Mouse (Mus musculus): ENCODE measurements around the gene Col6a3.

Gene Col6a3

GRCm38 (mm10) chr1:90723325-90723724 is 120.4 kb downstream of the Col6a3 start:
- no peak for DNase-seq (ENCODE audit: low spot score in 2 of 2)

- DNase-seq (ENCODE audit: low spot score in 2 of 2): no peak
Observed at GRCm38 (mm10) chr1:90722021-90722420, 121.8 kb downstream of the Col6a3 start.

- DNase-seq (ENCODE audit: low spot score in 2 of 2): no peak
Observed at GRCm38 (mm10) chr1:90720610-90721241, 123.0 kb downstream of the Col6a3 start.

- DNase-seq (ENCODE audit: low spot score in 2 of 2): no peak
Observed at GRCm38 (mm10) chr1:90718826-90719550, 124.8 kb downstream of the Col6a3 start.

- DNase-seq (ENCODE audit: low spot score in 2 of 2): no peak
Observed at GRCm38 (mm10) chr1:90716258-90716657, 127.5 kb downstream of the Col6a3 start.
